Mouse (Mus musculus): ENCODE data around the gene Gm45521. TPM values are rescaled to one million over a fixed set of nuclear protein-coding genes. Genes with fewer than 3 reads are reported as not detected.

Gene Gm45521
- polyA plus RNA-seq (2015; fragmentation: Illumina TruSeq; extraction: RNeasy Lipid Tissue Mini Kit (QIAGEN cat#74804); ENCODE audit: insufficient read depth, low read depth, low replicate concordance), result not detected

DNA sequence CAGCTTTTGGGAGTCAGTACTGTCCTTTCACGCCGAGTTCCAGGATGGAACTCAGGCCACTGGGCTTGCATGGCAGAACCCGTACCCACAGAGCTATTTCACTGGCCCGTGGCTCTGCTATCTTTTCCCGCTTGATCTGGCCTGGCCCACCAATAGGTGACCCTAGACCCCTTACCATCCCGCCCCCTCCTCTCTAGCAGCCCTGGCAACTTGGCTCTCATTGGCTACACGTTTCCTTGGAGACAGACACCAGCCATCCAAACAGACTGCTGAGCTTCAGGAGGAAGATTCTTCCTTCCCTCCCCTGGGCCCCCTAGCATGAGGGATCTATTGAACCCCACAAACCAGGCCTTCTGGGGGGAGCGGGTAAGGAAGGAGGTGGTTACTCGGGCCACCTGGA lies at the start of gene Gm45521:
TSS of gene Gm45521 (plus strand) at position 240 of the 400 bp plus-strand sequence.

DNA sequence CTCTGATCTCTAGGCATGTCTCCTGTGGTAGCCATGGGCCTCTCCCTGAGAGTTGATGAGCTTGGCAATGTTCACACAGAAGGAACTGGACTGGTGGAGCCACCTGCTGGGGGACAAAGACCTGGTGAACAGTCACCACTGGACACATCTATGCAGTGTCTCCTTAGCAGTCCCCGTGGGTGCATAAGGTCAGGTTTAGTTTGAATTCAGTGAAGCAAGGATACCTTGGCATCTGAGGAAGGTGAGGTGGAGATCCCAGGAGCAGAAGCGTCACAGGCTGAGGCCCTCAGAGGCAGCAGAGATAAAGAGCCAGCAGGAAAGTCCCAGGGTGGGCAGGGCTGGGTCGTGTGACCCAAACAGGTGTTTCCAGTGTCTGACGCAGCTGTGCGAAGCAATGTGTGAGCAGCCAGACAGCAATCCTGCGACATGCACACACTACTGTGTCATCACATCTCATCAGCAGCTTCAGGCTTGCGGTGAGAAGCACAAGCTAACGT lies 37.2 kb downstream of the Gm45521 start, which contains the start of gene Dnase1l3:
TSS of gene Dnase1l3 (minus strand) at position 303 of the 497 bp plus-strand sequence.

DNA sequence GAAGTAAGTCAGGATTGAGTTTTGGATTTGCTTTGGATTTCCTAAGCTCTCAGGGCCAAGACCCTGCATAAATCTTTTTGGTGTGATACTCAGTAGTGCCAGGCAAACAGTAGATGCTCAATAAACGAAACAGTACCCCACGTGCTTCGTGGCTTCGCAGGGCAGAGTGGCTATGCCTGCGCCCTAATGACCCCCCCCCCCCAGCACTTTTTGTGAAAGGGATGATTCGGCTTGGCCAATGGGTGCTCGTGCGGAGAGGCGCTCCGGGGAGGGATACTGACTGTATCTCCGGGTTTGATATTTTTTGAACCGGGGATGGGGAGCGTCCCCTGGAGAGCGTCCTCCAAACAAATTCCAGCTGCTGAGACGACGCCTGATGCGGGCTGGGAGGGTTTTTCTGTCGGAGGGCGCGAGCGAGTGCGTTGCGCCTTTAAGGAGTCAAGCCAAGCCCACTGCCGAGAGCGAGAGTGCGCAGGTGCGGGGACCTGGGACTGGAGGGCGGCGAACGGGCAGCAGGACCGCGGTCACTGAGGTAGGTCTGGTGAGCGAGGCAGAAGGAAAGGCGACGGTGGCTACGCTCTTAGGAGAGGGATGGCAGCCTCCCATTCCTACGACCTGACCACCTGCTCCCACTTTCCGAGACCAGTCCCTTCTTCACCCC lies 45.5 kb downstream of the Gm45521 start, which contains the start of gene Abhd6:
TSS of gene Abhd6 (plus strand) at position 471 of the 661 bp plus-strand sequence.

Other genes starting within 250 kb of the Gm45521 start
- not detected for gene Gm26661, start 165.7 kb upstream of the Gm45521 start, polyA plus RNA-seq (2015; fragmentation: Illumina TruSeq; extraction: RNeasy Lipid Tissue Mini Kit (QIAGEN cat#74804); ENCODE audit: insufficient read depth, low read depth, low replicate concordance)
- gene Flnb, start 139.3 kb upstream of the Gm45521 start, polyA plus RNA-seq (2015; fragmentation: Illumina TruSeq; extraction: RNeasy Lipid Tissue Mini Kit (QIAGEN cat#74804); ENCODE audit: insufficient read depth, low read depth, low replicate concordance), result 10.8 TPM
- 0.17 TPM for gene Dnase1l3, start 37.3 kb downstream of the Gm45521 start, polyA plus RNA-seq (2015; fragmentation: Illumina TruSeq; extraction: RNeasy Lipid Tissue Mini Kit (QIAGEN cat#74804); ENCODE audit: insufficient read depth, low read depth, low replicate concordance)
- 4.3 TPM for gene Abhd6, start 45.6 kb downstream of the Gm45521 start, polyA plus RNA-seq (2015; fragmentation: Illumina TruSeq; extraction: RNeasy Lipid Tissue Mini Kit (QIAGEN cat#74804); ENCODE audit: insufficient read depth, low read depth, low replicate concordance)
- gene Rpp14, start 123.1 kb downstream of the Gm45521 start, polyA plus RNA-seq (2015; fragmentation: Illumina TruSeq; extraction: RNeasy Lipid Tissue Mini Kit (QIAGEN cat#74804); ENCODE audit: insufficient read depth, low read depth, low replicate concordance), result 4.2 TPM
- gene Pxk, start 140.9 kb downstream of the Gm45521 start, polyA plus RNA-seq (2015; fragmentation: Illumina TruSeq; extraction: RNeasy Lipid Tissue Mini Kit (QIAGEN cat#74804); ENCODE audit: insufficient read depth, low read depth, low replicate concordance), result 8.1 TPM
- gene Pdhb, start 215.7 kb downstream of the Gm45521 start, polyA plus RNA-seq (2015; fragmentation: Illumina TruSeq; extraction: RNeasy Lipid Tissue Mini Kit (QIAGEN cat#74804); ENCODE audit: insufficient read depth, low read depth, low replicate concordance), result 35.8 TPM